Mouse (Mus musculus) inflammation-experienced regulatory T-cells (primary cell): ENCODE data around the gene Gfer. TPM values are rescaled to one million over a fixed set of nuclear protein-coding genes. Genes with fewer than 3 reads are reported as not detected.

ENCODE experiments used
- polyA plus RNA-seq, 2 experiments: library from polyadenylated mRNA; unstranded; fragments of 100-300 nt; shearing (Covaris generic); gene quantifications; one replicate each; pipeline ENCODE4 v1.2.1; 2017

Gfer gene
- 10 to 100 TPM; 37.0 to 38.8 TPM for polyA plus RNA-seq

GRCm38 (mm10) chr17:24696011-24696697, at the start of gene Gfer, which contains the start of gene Noxo1:
Gfer (minus strand) TSS chr17:24696156.
Noxo1 (plus strand) TSS chr17:24696234.

GRCm38 (mm10) chr17:24736330-24737051, 40.5 kb upstream of the Gfer start, which contains the start of gene Msrb1:
Msrb1 (plus strand) TSS chr17:24736642.

DNA sequence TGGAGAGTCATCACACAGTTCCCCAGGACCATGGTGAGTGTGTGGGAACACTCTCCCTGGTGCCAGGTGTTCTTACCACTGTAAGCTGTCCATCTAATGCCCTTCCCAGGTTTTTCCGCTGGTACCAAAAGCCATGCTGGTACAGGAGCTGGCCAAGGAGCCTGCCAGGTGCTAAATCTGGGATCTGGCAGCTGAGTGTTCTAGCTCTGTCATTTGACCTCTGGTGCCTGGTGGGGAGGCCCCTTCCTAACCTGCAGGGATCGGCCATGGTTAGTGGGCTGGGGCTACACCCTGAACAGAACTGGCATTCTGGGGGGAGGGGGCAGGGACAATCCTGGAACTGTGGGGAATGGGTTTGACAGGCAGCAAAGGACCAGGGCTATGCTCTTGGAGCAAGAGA, 31.7 kb upstream of the Gfer start, which contains the start of gene Rpl3l:
Rpl3l (plus strand) TSS at position 203 of the 400 bp plus-strand sequence.

DNA sequence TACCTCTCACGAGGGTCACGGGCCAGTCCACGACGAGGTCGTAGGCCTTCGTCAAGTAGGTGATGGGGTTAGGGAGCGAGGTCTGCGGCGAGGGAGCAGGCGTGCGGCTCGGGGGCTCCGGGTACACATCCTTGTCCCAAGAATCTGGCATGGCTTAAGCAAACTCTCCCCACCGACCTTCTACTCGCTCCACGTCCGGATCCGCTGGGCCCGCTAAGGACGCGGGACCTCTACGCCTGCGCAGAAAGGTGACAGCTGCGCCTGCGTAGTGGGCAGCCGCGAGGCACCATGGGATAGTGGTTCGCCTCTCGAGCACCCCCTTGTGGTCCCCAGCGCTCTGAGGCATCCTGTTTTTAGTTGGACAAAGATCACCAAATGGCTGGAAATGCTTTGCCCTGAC, 28.2 kb upstream of the Gfer start, which contains the start of gene Ndufb10:
Ndufb10 (minus strand) TSS at position 295 of the 400 bp plus-strand sequence.

DNA sequence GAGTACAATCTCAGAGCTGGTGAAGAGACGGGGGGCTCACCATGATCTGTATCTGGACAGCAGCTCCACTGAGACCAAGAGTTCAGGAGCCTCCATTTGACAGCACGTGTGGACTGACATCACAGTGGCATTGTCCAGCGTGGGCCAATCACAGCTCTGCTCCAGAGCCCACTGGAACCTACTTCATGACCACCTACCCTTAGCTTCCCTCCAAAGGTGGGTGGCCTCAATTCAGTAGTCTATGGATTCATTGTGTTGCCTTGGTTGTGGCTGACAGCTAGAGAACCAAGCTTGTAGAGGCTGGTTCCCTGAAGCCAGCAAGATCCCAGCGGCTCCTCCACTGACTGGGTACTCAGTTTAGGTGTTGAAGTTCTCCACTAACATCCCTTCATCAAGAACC, 22.0 kb upstream of the Gfer start, which contains the start of the genes Rnf151 and Rps2:
Rnf151 (minus strand) TSS at position 121 of the 400 bp plus-strand sequence.
Rps2 (plus strand) TSS at position 174 of the 400 bp plus-strand sequence.

DNA sequence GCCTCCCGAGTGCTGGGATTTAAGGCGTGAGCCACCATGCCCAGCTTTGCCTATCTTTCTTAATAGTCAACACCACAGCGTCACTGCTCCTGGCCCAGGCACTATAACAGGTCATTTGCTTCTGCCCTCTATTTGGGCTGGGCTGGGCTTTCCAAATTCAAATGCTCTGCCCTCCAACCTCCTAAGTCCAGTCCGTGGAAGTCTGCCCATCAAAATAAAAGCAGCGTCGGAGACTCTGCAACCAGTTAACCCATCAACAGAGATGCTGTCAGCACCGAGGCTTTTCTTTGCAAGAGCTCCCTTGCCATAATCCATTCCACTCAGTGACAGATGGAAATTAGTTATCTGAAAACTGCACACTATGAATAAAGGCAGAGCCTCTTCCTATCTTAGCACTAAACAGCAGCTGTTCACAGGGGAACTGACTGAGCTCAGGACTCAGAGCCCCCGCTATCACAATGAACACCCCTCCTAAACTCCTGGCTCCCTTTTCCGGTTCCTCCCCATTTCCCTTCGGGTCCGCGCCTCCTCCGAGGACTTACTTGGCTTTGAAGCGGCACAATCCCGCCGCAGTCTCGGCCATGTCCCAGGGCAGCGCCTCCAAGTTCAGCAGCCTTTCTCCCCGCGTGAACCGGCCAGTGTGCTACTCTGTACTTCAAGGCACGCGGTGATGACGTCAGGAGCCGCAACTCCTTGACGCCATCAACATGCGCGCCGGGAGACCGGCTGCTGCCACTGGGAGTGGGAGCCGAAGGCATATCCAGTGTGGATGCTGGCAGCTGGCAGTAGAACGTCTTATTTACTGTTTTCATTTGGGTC, 11.2 kb upstream of the Gfer start, which contains the start of gene Tbl3:
Tbl3 (minus strand) TSS at position 679 of the 819 bp plus-strand sequence.

GRCm38 (mm10) chr17:24689251-24690081, 6.5 kb downstream of the Gfer start, which contains the start of gene Syngr3:
Syngr3 (minus strand) TSS chr17:24689955.

GRCm38 (mm10) chr17:24669545-24670245, 26.3 kb downstream of the Gfer start, which contains the start of gene Zfp598:
Zfp598 (plus strand) TSS chr17:24669687.

DNA sequence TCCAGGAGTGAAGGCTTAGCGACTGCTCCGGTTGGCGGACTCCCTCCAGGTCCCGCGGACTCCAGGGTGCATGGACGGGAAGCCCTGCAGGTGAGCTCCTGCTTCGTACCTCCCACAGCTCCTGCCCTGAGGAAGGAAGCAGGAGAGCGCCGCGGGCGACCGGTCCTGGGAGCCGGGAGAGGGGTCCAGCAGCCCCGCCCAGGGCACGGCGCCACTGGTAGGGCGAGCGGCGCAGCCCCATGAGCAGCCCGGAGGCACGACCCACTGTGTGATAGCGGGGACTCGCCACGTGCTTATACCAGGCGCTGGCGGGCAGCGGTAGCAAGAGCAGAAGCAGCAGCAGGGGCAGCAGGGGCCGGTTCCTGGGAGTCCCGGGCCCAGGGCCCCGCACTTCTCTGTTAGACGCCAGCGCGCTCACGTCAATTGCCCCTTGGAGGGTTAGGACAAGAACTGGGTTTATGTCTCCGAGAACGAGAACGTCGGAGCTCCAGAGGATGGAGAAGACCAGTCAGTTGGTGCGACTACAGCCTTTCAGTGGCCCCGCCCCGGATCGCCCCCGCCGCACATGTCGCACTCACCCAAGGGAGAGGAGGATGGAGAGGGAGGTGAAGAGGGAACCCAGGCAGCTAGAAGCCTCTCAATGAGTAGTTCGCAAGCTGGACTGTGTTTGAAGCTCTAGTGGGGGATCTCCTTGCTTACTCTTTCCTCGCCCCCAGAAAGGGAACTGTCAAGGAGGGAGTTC, 37.8 kb downstream of the Gfer start, which contains the start of gene Npw:
Npw (minus strand) TSS at position 441 of the 742 bp plus-strand sequence.

GRCm38 (mm10) chr17:24650070-24650616, 45.8 kb downstream of the Gfer start, which contains the start of gene Slc9a3r2:
Slc9a3r2 (minus strand) TSS chr17:24650327.

Other genes with a start within 250 kb of the Gfer start
- 100 to 1,000 TPM; 101 to 133 TPM for gene E4f1, start 225.8 kb downstream of the Gfer start, polyA plus RNA-seq
- gene Pgp, start 225.8 kb downstream of the Gfer start, polyA plus RNA-seq = 10 to 100 TPM; 40.5 to 44.7 TPM
- under 1 TPM in 1 of 2 experiments, not detected in 1; 0.55 TPM for gene Bricd5, start 222.3 kb downstream of the Gfer start, polyA plus RNA-seq
- 10 to 100 TPM; 20.4 to 29.8 TPM for gene Mlst8, start 217.1 kb downstream of the Gfer start, polyA plus RNA-seq
- 1 to 10 TPM in 1 of 2 experiments, under 1 TPM in 1; 0.68 to 6.5 TPM for gene Caskin1, start 207.6 kb downstream of the Gfer start, polyA plus RNA-seq
- gene Traf7, start 168.2 kb downstream of the Gfer start, polyA plus RNA-seq = 10 to 100 TPM; 71.3 to 72.8 TPM
- 1 to 10 TPM; 5.4 to 9.0 TPM for gene Rab26, start 161.9 kb downstream of the Gfer start, polyA plus RNA-seq
- 10 to 100 TPM; 42.0 to 67.1 TPM for gene Pkd1, start 146.3 kb downstream of the Gfer start, polyA plus RNA-seq
- 10 to 100 TPM; 46.6 to 49.7 TPM for gene Tsc2, start 63.5 kb downstream of the Gfer start, polyA plus RNA-seq
- 1 to 10 TPM; 5.8 to 8.3 TPM for gene Nthl1, start 63.5 kb downstream of the Gfer start, polyA plus RNA-seq
- gene Slc9a3r2, start 45.8 kb downstream of the Gfer start, polyA plus RNA-seq = under 1 TPM in 1 of 2 experiments, not detected in 1; 0.68 TPM
- gene Npw, start 37.7 kb downstream of the Gfer start, polyA plus RNA-seq = not detected
- 10 to 100 TPM; 18.3 to 27.2 TPM for gene Zfp598, start 26.5 kb downstream of the Gfer start, polyA plus RNA-seq
- 1 to 10 TPM in 1 of 2 experiments, under 1 TPM in 1; 0.42 to 1.3 TPM for gene Syngr3, start 6.2 kb downstream of the Gfer start, polyA plus RNA-seq
- 1 to 10 TPM; 2.3 to 3.1 TPM for gene Noxo1, start 78 bp upstream of the Gfer start, polyA plus RNA-seq
- 10 to 100 TPM; 51.3 to 56.7 TPM for gene Tbl3, start 11.5 kb upstream of the Gfer start, polyA plus RNA-seq
- under 1 TPM in 1 of 2 experiments, not detected in 1; 0.22 TPM for gene Rnf151, start 21.9 kb upstream of the Gfer start, polyA plus RNA-seq
- 100 to 1,000 TPM; 677 to 785 TPM for gene Rps2, start 22.0 kb upstream of the Gfer start, polyA plus RNA-seq
- 100 to 1,000 TPM; 194 to 233 TPM for gene Ndufb10, start 28.3 kb upstream of the Gfer start, polyA plus RNA-seq
- under 1 TPM in 1 of 2 experiments, not detected in 1; 0.27 TPM for gene Rpl3l, start 31.7 kb upstream of the Gfer start, polyA plus RNA-seq
- 10 to 100 TPM; 11.8 to 15.4 TPM for gene Msrb1, start 40.5 kb upstream of the Gfer start, polyA plus RNA-seq
- gene Hs3st6, start 56.8 kb upstream of the Gfer start, polyA plus RNA-seq = not detected
- 1 to 10 TPM in 1 of 2 experiments, under 1 TPM in 1; 0.28 to 1.3 TPM for gene Meiob, start 108.1 kb upstream of the Gfer start, polyA plus RNA-seq
- gene Hagh, start 144.0 kb upstream of the Gfer start, polyA plus RNA-seq = 10 to 100 TPM; 32.9 to 51.8 TPM
- 1 to 10 TPM; 2.0 to 4.4 TPM for gene Fahd1, start 154.2 kb upstream of the Gfer start, polyA plus RNA-seq
- under 1 TPM; 0.71 to 0.89 TPM for gene Igfals, start 169.8 kb upstream of the Gfer start, polyA plus RNA-seq
- gene Nubp2, start 190.2 kb upstream of the Gfer start, polyA plus RNA-seq = 100 to 1,000 TPM in 1 of 2 experiments, 10 to 100 TPM in 1; 98.2 to 103 TPM
- gene Spsb3, start 190.5 kb upstream of the Gfer start, polyA plus RNA-seq = 10 to 100 TPM; 64.7 to 65.4 TPM
- gene Eme2, start 198.9 kb upstream of the Gfer start, polyA plus RNA-seq = 10 to 100 TPM; 45.4 to 49.2 TPM
- gene Mrps34, start 199.0 kb upstream of the Gfer start, polyA plus RNA-seq = 10 to 100 TPM; 75.4 to 84.7 TPM
- 10 to 100 TPM; 41.3 to 53.5 TPM for gene Nme3, start 200.3 kb upstream of the Gfer start, polyA plus RNA-seq
- gene Mapk8ip3, start 240.8 kb upstream of the Gfer start, polyA plus RNA-seq = 10 to 100 TPM; 47.9 to 60.0 TPM